Comparison of ENCODE assay signal across 11 mouse cellular contexts in the genomic region with DNA sequence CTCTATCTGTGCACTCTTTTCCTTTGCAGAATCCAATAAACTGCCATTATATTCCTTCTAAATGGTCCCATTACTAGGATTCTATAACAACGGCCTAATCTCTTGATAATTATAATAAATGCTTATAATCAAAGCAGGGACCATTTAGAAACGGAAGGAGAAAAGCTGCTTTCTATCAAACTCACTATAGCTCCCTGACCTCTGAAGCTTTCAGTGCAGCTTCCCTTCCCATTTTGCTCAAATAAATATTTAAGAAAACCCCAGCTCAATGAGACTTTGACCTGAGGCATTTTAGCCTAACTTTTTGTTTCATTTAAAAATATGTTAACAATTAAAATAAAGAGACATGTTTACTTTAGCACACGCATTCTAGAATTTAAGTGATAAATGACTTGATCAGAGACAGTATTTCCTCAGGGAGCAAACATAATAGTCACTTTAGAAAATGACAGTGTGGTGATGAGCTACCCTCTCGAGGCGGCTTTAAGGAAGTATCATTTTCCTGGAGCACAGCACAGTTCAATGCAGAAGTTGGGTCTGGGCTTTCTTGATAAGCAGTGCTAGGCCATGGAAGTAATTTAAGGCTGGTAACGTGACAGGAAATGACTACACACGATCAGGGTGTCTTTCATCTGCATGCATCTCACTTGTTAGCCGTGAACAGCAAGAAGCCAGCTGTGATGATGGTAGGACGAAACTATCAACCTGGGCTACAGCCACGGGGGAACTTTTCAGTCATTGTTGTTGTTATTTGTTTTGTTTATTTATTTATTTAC. TPM values are rescaled to one million over a fixed set of nuclear protein-coding genes. Genes with fewer than 3 reads are reported as not detected.
A peak's percentile ranks its signal among the peaks of the same experiment; 100 is the strongest.
DNase-seq lines count a peak whose midpoint lies in the region; ATAC-seq lines count a peak whose summit lies in the region.
"Had no signal": no experiment of that assay in that cellular context is flagged by ENCODE, and none has a peak within 500 bp of the region (broad histone marks: within the 10 kb centered on the region; RNA-seq: fewer than 3 reads in every experiment).

No protein-coding gene starts in this region.

- H3K4me3 ChIP-seq in heart, embryonic 13.5 days, result no peak overlapping the region
- H3K4me3 ChIP-seq in embryonic facial prominence, embryonic 11.5 days (ENCODE audit: low read depth, low read length), result no peak overlapping the region
- H3K4me3 ChIP-seq in liver, embryonic 12.5 days, result no peak overlapping the region; the same call in 1 of the 2 replicates
- H3K4me3 ChIP-seq: forebrain, embryonic 13.5 days had no signal

- H3K27me3 ChIP-seq in heart, embryonic 13.5 days (replicated peaks), result no peaks in the 10 kb centered on the region
- H3K27me3 ChIP-seq in embryonic facial prominence, embryonic 11.5 days (ENCODE audit: control insufficient read depth, insufficient read depth, low read length), result no peaks in the 10 kb centered on the region
- no peaks in the 10 kb centered on the region for H3K27me3 ChIP-seq in liver, embryonic 12.5 days (replicated peaks)
- H3K27me3 ChIP-seq: CH12.LX; forebrain, embryonic 13.5 days had no signal

- no peak overlapping the region for H3K9ac ChIP-seq in heart, embryonic 13.5 days
- H3K9ac ChIP-seq in embryonic facial prominence, embryonic 11.5 days (replicated peaks; ENCODE audit: low read length), result no peak overlapping the region
- H3K9ac ChIP-seq in liver, embryonic 12.5 days, result no peak overlapping the region
- H3K9ac ChIP-seq: forebrain, embryonic 13.5 days had no signal

- H3K4me1 ChIP-seq in heart, embryonic 13.5 days, result peaks cover 3% of the 10 kb centered on the region; the same call in 1 of the 2 replicates
- H3K4me1 ChIP-seq in embryonic facial prominence, embryonic 11.5 days (ENCODE audit: control insufficient read depth, insufficient read depth, low read length), result no peaks in the 10 kb centered on the region; the same call in 1 of the 2 replicates
- H3K4me1 ChIP-seq in liver, embryonic 12.5 days, result peaks cover 24% of the 10 kb centered on the region

- no peaks in the 10 kb centered on the region for H3K9me3 ChIP-seq in heart, embryonic 13.5 days
- no peaks in the 10 kb centered on the region for H3K9me3 ChIP-seq in embryonic facial prominence, embryonic 11.5 days (replicated peaks; ENCODE audit: control insufficient read depth, low read length)
- H3K9me3 ChIP-seq in liver, embryonic 12.5 days (replicated peaks), result no peaks in the 10 kb centered on the region
- H3K9me3 ChIP-seq: forebrain, embryonic 13.5 days had no signal

- no peak overlapping the region for H3K4me2 ChIP-seq in heart, embryonic 13.5 days
- H3K4me2 ChIP-seq in embryonic facial prominence, embryonic 11.5 days (ENCODE audit: low read depth, low read length), result no peak overlapping the region
- peak overlapping the region; percentile 37 for H3K4me2 ChIP-seq in liver, embryonic 12.5 days
- H3K4me2 ChIP-seq: forebrain, embryonic 13.5 days had no signal

- H3K27ac ChIP-seq in heart, embryonic 13.5 days (replicated peaks), result no peak overlapping the region
- no peak overlapping the region for H3K27ac ChIP-seq in embryonic facial prominence, embryonic 11.5 days (replicated peaks; ENCODE audit: low read depth, low read length)
- no peak overlapping the region for H3K27ac ChIP-seq in liver, embryonic 12.5 days
- H3K27ac ChIP-seq: forebrain, embryonic 13.5 days had no signal

- 47% methylated on average over 10 of the region's 10 CpGs for WGBS in heart, embryonic 13.5 days
- WGBS in embryonic facial prominence, embryonic 11.5 days, result 24% methylated on average over 10 of the region's 10 CpGs
- 14% methylated on average over 10 of the region's 10 CpGs for WGBS in liver, embryonic 12.5 days (ENCODE audit: insufficient replicate concordance)

- no peak for DNase-seq in heart, postnatal 4 days
- DNase-seq in 416B (ENCODE audit: low read depth), result peak; percentile 95
- peak; percentile 73 for DNase-seq in embryonic facial prominence, embryonic 11.5 days (ENCODE audit: low spot score)
- no peak for DNase-seq in adrenal gland, postnatal 4 days (ENCODE audit: low spot score in 2 of 2)
- DNase-seq in spleen, postnatal 4 days (ENCODE audit: low spot score in 2 of 2), result no peak
- no peak for DNase-seq in retina, postnatal 1 day
- DNase-seq: adrenal gland, postnatal 10 days had no signal

- 0 out of 2 replicates have a peak, but pooled peaks have one; percentile 37 for ATAC-seq in heart, embryonic 13.5 days (ENCODE audit: extremely low read depth, insufficient number of reproducible peaks, low FRiP score, low TSS enrichment)
- ATAC-seq in embryonic facial prominence, embryonic 11.5 days (replicated peaks; ENCODE audit: insufficient number of reproducible peaks, low FRiP score, low TSS enrichment, low read depth), result peak; percentile 61; the same call in 1 of the 2 replicates
- peak; percentile 90 for ATAC-seq in liver, embryonic 12.5 days
- ATAC-seq: forebrain, embryonic 13.5 days had no signal

- H3K36me3 ChIP-seq in heart, embryonic 13.5 days, result no peaks in the 10 kb centered on the region
- H3K36me3 ChIP-seq in embryonic facial prominence, embryonic 11.5 days (replicated peaks; ENCODE audit: control insufficient read depth, insufficient read depth, low read depth, low read length), result no peaks in the 10 kb centered on the region
- H3K36me3 ChIP-seq in liver, embryonic 12.5 days, result no peaks in the 10 kb centered on the region

RNA-seq across cellular contexts. Expression of a gene that starts 46.4 kb away (rescaled TPM):
- polyA plus RNA-seq in heart, embryonic 13.5 days (2015; fragmentation: Nextera tagmentation; extraction: Ambion mirVana), result 0.34 and 0.76 TPM in 2 replicates
- total RNA-seq in heart, postnatal 4 days (2021), result under 1 TPM in 1 of 2 experiments, not detected in 1; 0.14 TPM
- 68.3 and 76.1 TPM in 2 replicates for polyA plus RNA-seq in embryonic facial prominence, embryonic 11.5 days (2014; fragmentation: Nextera tagmentation; extraction: Ambion mirVana)
- polyA plus RNA-seq in liver, embryonic 12.5 days (2016; fragmentation: Nextera tagmentation; extraction: Ambion mirVana), result 0.20 and 0.26 TPM in 2 replicates
- 1 to 10 TPM; 4.2 to 4.4 TPM for total RNA-seq in adrenal gland, postnatal 4 days (2021)
- total RNA-seq: CH12.LX had no signal

Comparison
In these comparisons a context has a peak if more than half of its experiments do, and no peak if none do; other contexts are left out.
1. ATAC-seq: peak in every context shown above with its lines; median percentile 90 in liver, embryonic 12.5 days; 61 in embryonic facial prominence, embryonic 11.5 days; 37 in heart, embryonic 13.5 days.
2. DNase-seq: peak in 416B (single experiment) and embryonic facial prominence, embryonic 11.5 days (single experiment); none in heart, postnatal 4 days (single experiment), adrenal gland, postnatal 4 days (0 of 2), spleen, postnatal 4 days (0 of 2) and retina, postnatal 1 day (single experiment).
3. RNA of a gene that starts 46.4 kb away (polyA plus RNA-seq): 68.3 to 76.1 TPM in embryonic facial prominence, embryonic 11.5 days; 0.34 to 0.76 TPM in heart, embryonic 13.5 days and 0.20 to 0.26 TPM in liver, embryonic 12.5 days; every median in the first group is over 10 times any median in the second.